Mouse (Mus musculus): ENCODE measurements around the gene Ankrd42. TPM values are rescaled to one million over a fixed set of nuclear protein-coding genes. Genes with fewer than 3 reads are reported as not detected.

Ankrd42 gene
- total and polyA plus RNA-seq, 3 experiments = 0.14 to 0.68 (median 0.26) TPM

DNA sequence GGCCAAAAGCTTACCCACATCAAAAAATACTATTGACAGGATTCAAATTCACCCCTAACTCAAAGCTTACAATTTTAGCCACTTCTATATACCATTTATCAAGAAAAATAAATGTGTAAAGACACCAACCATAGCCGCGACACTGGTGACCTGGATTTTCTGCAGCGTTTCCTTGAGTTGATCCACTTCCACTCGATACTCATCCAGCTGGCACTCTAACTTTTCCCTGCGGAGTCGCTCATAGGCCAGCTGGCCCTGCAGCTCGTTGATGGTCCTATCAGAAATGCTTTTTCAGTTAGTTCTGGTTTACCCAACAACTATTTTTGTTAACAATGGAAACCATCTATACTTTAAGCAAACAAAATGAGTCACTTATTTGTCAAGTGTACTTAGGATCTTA lies 47.0 kb downstream of the Ankrd42 start:
- Histone ChIP-seq H3K4me2 (ENCODE audit: insufficient read depth, low read depth, poor library complexity, severe bottlenecking) (no peak overlapping the region), H3K9me3 (replicated peaks; ENCODE audit: low read length) (no peaks in the 10 kb centered on the region), H3K79me2 (replicated peaks; ENCODE audit: control insufficient read depth, extremely low read depth, insufficient read depth, poor library complexity, severe bottlenecking) (no peaks in the 10 kb centered on the region), H3K27ac (ENCODE audit: insufficient read depth, low read depth) (no peak overlapping the region), H3K27me3 (replicated peaks) (no peaks in the 10 kb centered on the region), H3K36me3 (replicated peaks in 1 of 2; ENCODE audit: control insufficient read depth in 1 of 2, insufficient read depth in 1 of 2, low read length in 1 of 2) (no peaks in the 10 kb centered on the region), H3K4me3 (replicated peaks in 1 of 3; ENCODE audit: low read depth in 2 of 3, low read length in 2 of 3, poor library complexity in 1 of 3) (no peak overlapping the region), H3K4me1 (ENCODE audit: control insufficient read depth in 1 of 2, insufficient read depth in 2 of 2) (no peaks in the 10 kb centered on the region), H3K9ac (ENCODE audit: insufficient read depth, low read depth) (no peak overlapping the region)
- dilution Hi-C loops (cut with MboI; ENCODE audit: extremely low pct_ligation_motif_present, extremely low pct_unique_long_range_greater_than_20kb, low sequenced_read_pairs) = no loop called here
- no peak for DNase-seq (ENCODE audit: extremely low read depth)
- in situ Hi-C loops (cut with MboI; ENCODE audit: low pct_ligation_motif_present, low pct_unique_long_range_greater_than_20kb, low sequenced_read_pairs) = no loop called here
- TF ChIP-seq UBTF (IDR thresholded peaks at IDR 0.05; ENCODE audit: low read depth, low read length) (no peak), MAFK (IDR thresholded peaks at IDR 0.05; ENCODE audit: insufficient replicate concordance, low read length) (no peak), NRF1 (IDR thresholded peaks at IDR 0.05; ENCODE audit: low read depth, low read length) (no peak), ZNF384 (IDR thresholded peaks at IDR 0.05; ENCODE audit: low read depth, low read length) (no peak)

DNA sequence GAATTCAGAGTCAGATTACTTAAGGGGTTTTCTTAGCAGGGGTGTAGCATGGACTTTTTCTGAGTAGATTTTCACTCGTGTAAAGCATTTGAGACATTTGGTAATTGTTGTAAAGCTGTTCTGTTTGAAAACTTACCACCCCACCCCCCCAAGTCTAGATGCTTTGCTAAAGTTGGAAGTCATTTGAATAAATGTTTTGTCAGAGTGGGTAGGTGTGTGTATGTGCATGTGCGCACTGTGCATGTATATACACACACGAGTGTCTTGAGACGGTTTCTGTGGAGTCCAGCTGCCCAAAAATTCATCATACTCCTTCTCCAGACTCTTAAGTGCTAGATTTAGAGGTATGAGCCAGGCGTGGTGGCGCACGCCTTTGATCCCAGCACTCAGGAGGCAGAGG lies 53.4 kb downstream of the Ankrd42 start:
- H3K9ac ChIP-seq (ENCODE audit: insufficient read depth, low read depth) = no peak overlapping the region
- H3K36me3 ChIP-seq (replicated peaks in 1 of 2; ENCODE audit: control insufficient read depth in 1 of 2, insufficient read depth in 1 of 2, low read length in 1 of 2) = peaks cover 0 to 2% of the 10 kb centered on the region in 2 experiments
- no peak for DNase-seq (ENCODE audit: extremely low read depth)
- dilution Hi-C loops (cut with MboI; ENCODE audit: extremely low pct_ligation_motif_present, extremely low pct_unique_long_range_greater_than_20kb, low sequenced_read_pairs) (no loop called here), in situ Hi-C loops (cut with MboI; ENCODE audit: low pct_ligation_motif_present, low pct_unique_long_range_greater_than_20kb, low sequenced_read_pairs) (no loop called here)
- TF ChIP-seq ZKSCAN1 (IDR thresholded peaks at IDR 0.05; ENCODE audit: borderline replicate concordance, low read depth, low read length) = no peak
- TF ChIP-seq USF1 (IDR thresholded peaks at IDR 0.05; ENCODE audit: low read depth, low read length) = no peak
- TF ChIP-seq PAX5 (IDR thresholded peaks at IDR 0.05; ENCODE audit: low read length) = no peak
- TF ChIP-seq RCOR1 (conservative IDR thresholded peaks at IDR 0.05; ENCODE audit: low read depth, low read length) = no peak
- no peak for TF ChIP-seq TCF12 (IDR thresholded peaks at IDR 0.05; ENCODE audit: low read depth, low read length)
- no peak for TF ChIP-seq MEF2A (IDR thresholded peaks at IDR 0.05; ENCODE audit: borderline replicate concordance, low read depth, low read length)
- no peak for TF ChIP-seq ZC3H11A (IDR thresholded peaks at IDR 0.05; ENCODE audit: low read depth, low read length)
- no peak for TF ChIP-seq KAT2A (IDR thresholded peaks at IDR 0.05; ENCODE audit: insufficient replicate concordance, low read length)
- H3K27ac ChIP-seq (ENCODE audit: insufficient read depth, low read depth) = no peak overlapping the region
- H3K4me3 ChIP-seq (replicated peaks in 1 of 3; ENCODE audit: low read depth in 2 of 3, low read length in 2 of 3, poor library complexity in 1 of 3) = no peak overlapping the region
- H3K4me2 ChIP-seq (ENCODE audit: insufficient read depth, low read depth, poor library complexity, severe bottlenecking) = no peak overlapping the region
- H3K4me1 ChIP-seq (ENCODE audit: control insufficient read depth in 1 of 2, insufficient read depth in 2 of 2) = no peaks in the 10 kb centered on the region
- no peaks in the 10 kb centered on the region for H3K9me3 ChIP-seq (replicated peaks; ENCODE audit: low read length)
- no peaks in the 10 kb centered on the region for H3K27me3 ChIP-seq (replicated peaks)
- H3K79me2 ChIP-seq (replicated peaks; ENCODE audit: control insufficient read depth, extremely low read depth, insufficient read depth, poor library complexity, severe bottlenecking) = no peaks in the 10 kb centered on the region

GRCm38 (mm10) chr7:92580491-92581207 lies 56.3 kb downstream of the Ankrd42 start:
- H3K36me3 ChIP-seq (replicated peaks in 1 of 2; ENCODE audit: control insufficient read depth in 1 of 2, insufficient read depth in 1 of 2, low read length in 1 of 2) = peaks cover 0 to 2% of the 10 kb centered on the region in 2 experiments
- dilution Hi-C loops (cut with MboI; ENCODE audit: extremely low pct_ligation_motif_present, extremely low pct_unique_long_range_greater_than_20kb, low sequenced_read_pairs) = no loop called here
- no peaks in the 10 kb centered on the region for H3K79me2 ChIP-seq (replicated peaks; ENCODE audit: control insufficient read depth, extremely low read depth, insufficient read depth, poor library complexity, severe bottlenecking)
- H3K4me2 ChIP-seq (ENCODE audit: insufficient read depth, low read depth, poor library complexity, severe bottlenecking) = no peak overlapping the region
- no peak for DNase-seq (ENCODE audit: extremely low read depth)
- H3K9ac ChIP-seq (ENCODE audit: insufficient read depth, low read depth) = no peak overlapping the region
- in situ Hi-C loops (cut with MboI; ENCODE audit: low pct_ligation_motif_present, low pct_unique_long_range_greater_than_20kb, low sequenced_read_pairs) = no loop called here
- no peaks in the 10 kb centered on the region for H3K27me3 ChIP-seq (replicated peaks)
- H3K27ac ChIP-seq (ENCODE audit: insufficient read depth, low read depth) = no peak overlapping the region
- H3K9me3 ChIP-seq (replicated peaks; ENCODE audit: low read length) = no peaks in the 10 kb centered on the region
- no peak overlapping the region for H3K4me3 ChIP-seq (replicated peaks in 1 of 3; ENCODE audit: low read depth in 2 of 3, low read length in 2 of 3, poor library complexity in 1 of 3)
- no peak for TF ChIP-seq KAT2A (IDR thresholded peaks at IDR 0.05; ENCODE audit: insufficient replicate concordance, low read length)
- no peak for TF ChIP-seq ELF1 (IDR thresholded peaks at IDR 0.05; ENCODE audit: low read depth, low read length)
- no peak for TF ChIP-seq GABPA (IDR thresholded peaks at IDR 0.05; ENCODE audit: insufficient replicate concordance, low read depth, low read length)
- no peak for TF ChIP-seq UBTF (IDR thresholded peaks at IDR 0.05; ENCODE audit: low read depth, low read length)
- no peak for TF ChIP-seq ZNF384 (IDR thresholded peaks at IDR 0.05; ENCODE audit: low read depth, low read length)
- H3K4me1 ChIP-seq (ENCODE audit: control insufficient read depth in 1 of 2, insufficient read depth in 2 of 2) = no peaks in the 10 kb centered on the region

Measured in CH12.LX (cell line).